Mouse (Mus musculus): ENCODE results near the gene Mid1. TPM values are rescaled to one million over a fixed set of nuclear protein-coding genes. Genes with fewer than 3 reads are reported as not detected.

Gene Mid1
- total RNA-seq, 2 experiments from 2014 or later, result 15.1 to 16.0 TPM

GRCm38 (mm10) chrX:169881253-169882219, 196.5 kb downstream of the Mid1 start:
- no peak for DNase-seq (ENCODE audit: low spot score in 2 of 2)

- no peak for DNase-seq (ENCODE audit: low spot score in 2 of 2)
Measured at GRCm38 (mm10) chrX:169882220-169882609, 197.2 kb downstream of the Mid1 start.

- DNase-seq (ENCODE audit: low spot score in 2 of 2), result no peak
Measured at GRCm38 (mm10) chrX:169883536-169884272, 198.7 kb downstream of the Mid1 start.

- DNase-seq (ENCODE audit: low spot score in 2 of 2), result no peak
Measured at GRCm38 (mm10) chrX:169890541-169890940, 205.5 kb downstream of the Mid1 start.

GRCm38 (mm10) chrX:169892100-169892499, 207.1 kb downstream of the Mid1 start:
- no peak for DNase-seq (ENCODE audit: low spot score in 2 of 2)

GRCm38 (mm10) chrX:169892631-169893030, 207.6 kb downstream of the Mid1 start:
- no peak for DNase-seq (ENCODE audit: low spot score in 2 of 2)

- no peak for DNase-seq (ENCODE audit: low spot score in 2 of 2)
Measured at GRCm38 (mm10) chrX:169899227-169899950, 214.4 kb downstream of the Mid1 start.

- no peak for DNase-seq (ENCODE audit: low spot score in 2 of 2)
Measured at GRCm38 (mm10) chrX:169902860-169903259, 217.9 kb downstream of the Mid1 start.

- no peak for DNase-seq (ENCODE audit: low spot score in 2 of 2)
Measured at GRCm38 (mm10) chrX:169903656-169904055, 218.7 kb downstream of the Mid1 start.

- DNase-seq (ENCODE audit: low spot score in 2 of 2), result no peak
Measured at GRCm38 (mm10) chrX:169906054-169906508, 221.1 kb downstream of the Mid1 start.

- no peak for DNase-seq (ENCODE audit: low spot score in 2 of 2)
Measured at GRCm38 (mm10) chrX:169909898-169910297, 224.9 kb downstream of the Mid1 start.

- DNase-seq (ENCODE audit: low spot score in 2 of 2), result peak; percentile 9 to 20
Measured at GRCm38 (mm10) chrX:169915738-169916137, 230.7 kb downstream of the Mid1 start.

- no peak for DNase-seq (ENCODE audit: low spot score in 2 of 2)
Measured at GRCm38 (mm10) chrX:169922541-169922940, 237.5 kb downstream of the Mid1 start.

GRCm38 (mm10) chrX:169923417-169923816, 238.4 kb downstream of the Mid1 start:
- DNase-seq (ENCODE audit: low spot score in 2 of 2), result no peak

GRCm38 (mm10) chrX:169925600-169925999, 240.6 kb downstream of the Mid1 start:
- DNase-seq (ENCODE audit: low spot score in 2 of 2), result no peak

GRCm38 (mm10) chrX:169927110-169927817, 242.3 kb downstream of the Mid1 start:
- DNase-seq (ENCODE audit: low spot score in 2 of 2), result no peak

- no peak for DNase-seq (ENCODE audit: low spot score in 2 of 2)
Measured at GRCm38 (mm10) chrX:169930868-169931267, 245.9 kb downstream of the Mid1 start.

GRCm38 (mm10) chrX:169933228-169933627, 248.2 kb downstream of the Mid1 start:
- DNase-seq (ENCODE audit: low spot score in 2 of 2), result no peak

GRCm38 (mm10) chrX:169937119-169937719, 252.2 kb downstream of the Mid1 start:
- DNase-seq (ENCODE audit: low spot score in 2 of 2), result no peak

GRCm38 (mm10) chrX:169940531-169940930, 255.5 kb downstream of the Mid1 start:
- DNase-seq (ENCODE audit: low spot score in 2 of 2), result no peak

Measured in left cerebral cortex, adult 18-20 months (tissue).